Mouse (Mus musculus) kidney, adult 2 months (tissue): ENCODE results near the gene 4930452B06Rik. TPM values are rescaled to one million over a fixed set of nuclear protein-coding genes. Genes with fewer than 3 reads are reported as not detected.

ENCODE experiments used
- DNase-seq: peaks from one replicate; pipeline ENCODE4 v3.0.0; 2021
- H3K27ac ChIP-seq: fragments of 200-500 bp; 2 replicates; pipeline ENCODE4 v1.5.1; 2012; ENCODE audit warnings: low read depth, low read length, control low read depth, inconsistent platforms; ENCODE audit not compliant: insufficient read depth
- H3K27me3 ChIP-seq: fragments of 200-500 bp; replicated peaks from 2 replicates; pipeline ENCODE4 v1.6.1; 2012; ENCODE audit warnings: mild to moderate bottlenecking, moderate library complexity, low read length, inconsistent platforms; ENCODE audit not compliant: control insufficient read depth, insufficient read depth
- H3K36me3 ChIP-seq: fragments of 200-500 bp; 2 replicates; pipeline ENCODE4 v1.6.1; 2012; ENCODE audit warnings: mild to moderate bottlenecking, moderate library complexity, low read length, inconsistent platforms; ENCODE audit not compliant: control insufficient read depth, insufficient read depth
- H3K4me1 ChIP-seq: fragments of 200-500 bp; 2 replicates; pipeline ENCODE4 v1.6.1; 2011; ENCODE audit warnings: low read length; ENCODE audit not compliant: control insufficient read depth, insufficient read depth
- H3K4me3 ChIP-seq: fragments of 200-500 bp; 2 replicates; pipeline ENCODE4 v1.5.1; 2011; ENCODE audit warnings: mild to moderate bottlenecking, low read depth, low read length, control low read depth; ENCODE audit not compliant: insufficient read depth
- CTCF ChIP-seq: fragments of 200-500 bp; conservative IDR thresholded peaks from 2 replicates; pipeline ENCODE4 v1.5.1; 2011; ENCODE audit warnings: low read depth, mild to moderate bottlenecking, control low read depth, low read length, moderate library complexity, mixed read lengths; ENCODE audit not compliant: insufficient read depth, insufficient read length
- POLR2A ChIP-seq: fragments of 200-500 bp; IDR thresholded peaks from one replicate; pipeline ENCODE4 v1.6.1; 2011; ENCODE audit warnings: low read depth, low read length, control low read depth
- WGBS: fragments of 180-500 bp; shearing (Covaris S2); methylation state at CpG from one replicate; pipeline ENCODE4 v1.1.7; 2018; 5-methylcytosine and 5-hydroxymethylcytosine counted together
- polyA plus RNA-seq: library from polyadenylated mRNA; depleted of rRNA; stranded (reverse); fragments of >200 nt; gene quantifications from 2 replicates; pipeline ENCODE4 v1.2.3, GENCODE M21; 2012

4930452B06Rik gene
- polyA plus RNA-seq, 1 experiment, result 0.58 TPM

DNA sequence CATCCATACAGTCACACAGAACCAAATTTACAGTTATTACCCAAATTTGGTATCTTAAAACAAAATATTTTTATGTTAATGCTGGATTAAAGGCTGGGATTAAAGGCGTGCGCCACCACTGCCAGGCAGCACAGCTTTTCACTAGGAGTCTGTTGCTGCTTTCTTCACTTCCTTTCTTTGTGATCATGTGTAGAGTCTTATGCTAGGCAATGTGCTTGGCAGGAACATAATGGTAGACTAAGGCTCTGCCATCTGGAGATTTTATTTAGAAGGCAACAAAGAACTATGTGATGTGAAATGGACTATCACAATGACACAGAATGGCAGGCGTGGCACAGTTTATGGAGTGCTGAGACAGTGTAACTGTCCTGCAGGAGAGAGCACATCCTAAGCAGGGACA lies 162.7 kb downstream of the 4930452B06Rik start:
- no peak for DNase-seq
- H3K4me1 ChIP-seq, result no peaks in the 10 kb centered on the region
- no peaks in the 10 kb centered on the region for H3K27me3 ChIP-seq
- no peak overlapping the region for H3K27ac ChIP-seq
- no peak for TF ChIP-seq CTCF
- no peak for TF ChIP-seq POLR2A
- no peak overlapping the region for H3K4me3 ChIP-seq
- WGBS, result 97% methylated on average over 3 of the region's 3 CpGs
- no peaks in the 10 kb centered on the region for H3K36me3 ChIP-seq

- no peak for TF ChIP-seq CTCF
- TF ChIP-seq POLR2A, result no peak
- H3K27ac ChIP-seq, result no peak overlapping the region
- H3K4me1 ChIP-seq, result no peaks in the 10 kb centered on the region
- no peak overlapping the region for H3K4me3 ChIP-seq
- no peaks in the 10 kb centered on the region for H3K27me3 ChIP-seq
- H3K36me3 ChIP-seq, result no peaks in the 10 kb centered on the region
- WGBS, result 92% methylated on average over 5 of the region's 5 CpGs
- no peak for DNase-seq
Measured at GRCm38 (mm10) chr14:8502496-8502895, 163.5 kb downstream of the 4930452B06Rik start.

- DNase-seq, result peak; percentile 61
- H3K27ac ChIP-seq, result no peak overlapping the region
- no peaks in the 10 kb centered on the region for H3K36me3 ChIP-seq
- TF ChIP-seq POLR2A, result no peak
- no peak for TF ChIP-seq CTCF
- H3K4me3 ChIP-seq, result no peak overlapping the region
- 59% methylated on average over 2 of the region's 2 CpGs for WGBS
- no peaks in the 10 kb centered on the region for H3K4me1 ChIP-seq
- H3K27me3 ChIP-seq, result no peaks in the 10 kb centered on the region
Measured at GRCm38 (mm10) chr14:8495691-8496090, 170.3 kb downstream of the 4930452B06Rik start.

- 79% methylated on average over 4 of the region's 4 CpGs for WGBS
- TF ChIP-seq POLR2A (no peak), CTCF (no peak)
- no peak overlapping the region for H3K4me3 ChIP-seq
Measured at GRCm38 (mm10) chr14:8494952-8495351, 171.1 kb downstream of the 4930452B06Rik start.

GRCm38 (mm10) chr14:8494260-8494659 lies 171.8 kb downstream of the 4930452B06Rik start:
- H3K4me3 ChIP-seq, result no peak overlapping the region
- no peaks in the 10 kb centered on the region for H3K4me1 ChIP-seq
- DNase-seq, result no peak
- no peaks in the 10 kb centered on the region for H3K36me3 ChIP-seq
- H3K27me3 ChIP-seq, result no peaks in the 10 kb centered on the region
- TF ChIP-seq POLR2A (no peak), CTCF (no peak)
- 74% methylated on average over 1 of the region's 1 CpGs for WGBS
- H3K27ac ChIP-seq, result no peak overlapping the region

More at GRCm38 (mm10) chr14:8494952-8495351, 171.1 kb downstream of the 4930452B06Rik start:
- Histone ChIP-seq H3K36me3 (no peaks in the 10 kb centered on the region), H3K27ac (no peak overlapping the region), H3K27me3 (no peaks in the 10 kb centered on the region), H3K4me1 (no peaks in the 10 kb centered on the region)
- DNase-seq, result no peak

- Histone ChIP-seq H3K27ac (no peak overlapping the region), H3K27me3 (no peaks in the 10 kb centered on the region; the same call in 1 of the 2 replicates), H3K4me3 (no peak overlapping the region), H3K4me1 (no peaks in the 10 kb centered on the region), H3K36me3 (no peaks in the 10 kb centered on the region)
- no peak for DNase-seq
- 80% methylated on average over 5 of the region's 5 CpGs for WGBS
- TF ChIP-seq POLR2A (no peak), CTCF (no peak)
Measured at GRCm38 (mm10) chr14:8478098-8478497, 187.9 kb downstream of the 4930452B06Rik start.

GRCm38 (mm10) chr14:8477348-8477747 lies 188.7 kb downstream of the 4930452B06Rik start:
- Histone ChIP-seq H3K4me1 (no peaks in the 10 kb centered on the region), H3K27ac (no peak overlapping the region), H3K27me3 (no peaks in the 10 kb centered on the region; the same call in 1 of the 2 replicates), H3K36me3 (no peaks in the 10 kb centered on the region), H3K4me3 (no peak overlapping the region)
- TF ChIP-seq CTCF (no peak), POLR2A (no peak)
- 82% methylated on average over 8 of the region's 8 CpGs for WGBS
- DNase-seq, result no peak
